Mouse (Mus musculus) B cell, adult 67 days (primary cell): ENCODE results near the gene Ndufs3. TPM values are rescaled to one million over a fixed set of nuclear protein-coding genes. Genes with fewer than 3 reads are reported as not detected.

Experiments
- total RNA-seq, 2 experiments: library from RNA; stranded (reverse); gene quantifications; 4 replicates each; pipeline ENCODE4 v1.2.4; 2023

The Ndufs3 gene
- 100 to 1,000 TPM; 142 to 154 TPM for total RNA-seq

GRCm38 (mm10) chr2:90904076-90904855 is at the start of gene Ndufs3, which contains the start of gene Kbtbd4:
TSS of gene Ndufs3 (minus strand) at chr2:90904827.
TSS of gene Kbtbd4 (plus strand) at chr2:90904740.

GRCm38 (mm10) chr2:90940233-90941229 is 35.9 kb upstream of the Ndufs3 start, which contains the start of gene Celf1:
TSS of gene Celf1 (plus strand) at chr2:90940382.

GRCm38 (mm10) chr2:90885218-90886041 is 19.2 kb downstream of the Ndufs3 start, which contains the start of gene C1qtnf4:
TSS of gene C1qtnf4 (plus strand) at chr2:90885860.

GRCm38 (mm10) chr2:90846955-90847680 is 57.5 kb downstream of the Ndufs3 start, which contains the start of gene Mtch2:
TSS of gene Mtch2 (plus strand) at chr2:90847155.

Other genes with a start within 250 kb of the Ndufs3 start
- gene Nup160, start 227.6 kb downstream of the Ndufs3 start, total RNA-seq = 100 to 1,000 TPM; 112 to 133 TPM
- gene Fnbp4, start 159.5 kb downstream of the Ndufs3 start, total RNA-seq = 100 to 1,000 TPM; 280 to 293 TPM
- gene Agbl2, start 122.1 kb downstream of the Ndufs3 start, total RNA-seq = not detected
- gene Mtch2, start 57.7 kb downstream of the Ndufs3 start, total RNA-seq = 100 to 1,000 TPM; 106 to 107 TPM
- gene C1qtnf4, start 19.0 kb downstream of the Ndufs3 start, total RNA-seq = not detected
- 10 to 100 TPM; 27.7 to 31.1 TPM for gene Kbtbd4, start 87 bp downstream of the Ndufs3 start, total RNA-seq
- gene Celf1, start 35.6 kb upstream of the Ndufs3 start, total RNA-seq = 100 to 1,000 TPM in 1 of 2 experiments, 10 to 100 TPM in 1; 97.6 to 115 TPM
- under 1 TPM in 1 of 2 experiments, not detected in 1; 0.50 TPM for gene Rapsn, start 130.8 kb upstream of the Ndufs3 start, total RNA-seq
- gene Psmc3, start 149.2 kb upstream of the Ndufs3 start, total RNA-seq = 100 to 1,000 TPM; 106 to 137 TPM
- 10 to 100 TPM; 22.8 to 29.1 TPM for gene Slc39a13, start 165.6 kb upstream of the Ndufs3 start, total RNA-seq
- gene Spi1, start 177.6 kb upstream of the Ndufs3 start, total RNA-seq = 100 to 1,000 TPM; 114 to 122 TPM
- gene Mybpc3, start 213.3 kb upstream of the Ndufs3 start, total RNA-seq = 1 to 10 TPM in 1 of 2 experiments, under 1 TPM in 1; 0.98 to 1.4 TPM